Mouse (Mus musculus) lung, postnatal 25 days (tissue): ENCODE measurements at regions not wholly inside any gene's neighbourhood (a gene's known extent, or its start where the extent isn't known, plus 50 kb on each side); places are given as distances from the start of the nearest gene placed in this dataset.

Source experiments
- DNase-seq: peaks from one replicate; pipeline ENCODE4 v3.0.0; 2022; ENCODE audit warnings: low spot score

DNA sequence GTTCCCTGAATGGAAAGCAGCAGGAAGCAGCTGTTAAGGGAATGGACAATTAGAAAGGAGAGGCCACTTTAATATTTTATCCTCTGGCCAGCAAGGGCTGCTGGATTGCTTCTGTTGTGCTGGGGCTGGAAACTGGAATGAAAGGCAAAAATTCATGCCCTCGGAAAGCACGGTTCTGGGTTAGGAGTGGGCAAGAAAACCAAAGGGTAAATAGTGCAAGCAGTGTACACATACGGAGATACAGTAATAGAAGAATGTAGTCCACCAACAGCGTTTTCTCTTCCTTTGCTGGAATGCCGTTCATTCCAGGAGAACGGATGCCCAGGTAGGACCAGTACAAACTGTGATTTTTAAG, 50.8 kb upstream of the Zfr start:
- no peak for DNase-seq

DNA sequence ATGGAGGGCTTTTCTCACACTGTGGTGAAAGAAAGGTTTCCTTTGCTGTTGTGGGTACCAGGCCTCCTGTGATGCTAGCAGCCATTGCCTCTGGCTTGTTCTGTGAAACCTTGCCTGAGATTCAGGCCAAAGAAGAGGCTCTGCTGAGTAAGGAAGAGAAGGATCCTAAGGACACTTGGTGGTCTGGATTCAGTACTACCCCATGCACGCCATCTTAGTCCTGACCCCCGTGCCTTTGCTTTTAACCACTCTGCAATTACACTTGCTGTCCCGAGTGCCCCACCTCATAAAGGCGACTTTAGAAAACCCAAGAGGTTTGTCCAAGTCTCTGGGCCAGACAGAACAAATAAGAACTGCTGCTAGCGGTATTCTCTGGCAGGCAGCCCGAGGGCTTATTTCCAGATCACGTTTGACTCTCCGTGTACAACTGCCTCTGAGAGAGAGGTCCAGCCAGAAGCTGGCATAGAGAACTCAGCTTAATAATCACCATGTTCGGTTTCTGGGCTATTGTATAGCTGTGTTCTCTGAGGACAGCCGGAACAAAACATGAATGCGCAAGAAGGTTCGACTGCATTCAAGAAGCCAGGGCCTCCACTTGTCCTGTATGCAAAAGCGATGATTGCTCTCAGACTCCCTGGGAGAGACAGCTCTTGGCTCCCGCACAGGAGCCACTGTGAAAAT, 51.3 kb upstream of the Zfr start:
- DNase-seq, result peak; percentile 79

DNA sequence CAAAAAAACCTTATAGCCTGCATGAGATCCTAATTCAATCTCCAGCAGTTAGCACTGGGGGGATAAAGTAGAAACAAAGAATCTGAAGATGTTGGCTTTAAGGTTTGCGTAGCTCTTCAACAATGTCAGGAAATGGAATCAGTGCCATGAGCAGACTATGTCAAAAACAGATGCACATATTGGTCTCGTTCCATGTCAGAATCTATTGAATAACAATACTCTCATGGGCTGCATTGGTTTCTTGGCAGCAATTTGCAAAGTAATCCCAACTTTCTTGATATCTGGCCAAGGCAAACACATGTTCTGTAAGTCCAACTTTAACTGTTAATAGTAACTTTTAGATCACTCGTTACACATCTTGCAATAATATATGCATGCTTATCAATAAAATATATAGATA, 58.1 kb upstream of the Sub1 start:
- no peak for DNase-seq

DNA sequence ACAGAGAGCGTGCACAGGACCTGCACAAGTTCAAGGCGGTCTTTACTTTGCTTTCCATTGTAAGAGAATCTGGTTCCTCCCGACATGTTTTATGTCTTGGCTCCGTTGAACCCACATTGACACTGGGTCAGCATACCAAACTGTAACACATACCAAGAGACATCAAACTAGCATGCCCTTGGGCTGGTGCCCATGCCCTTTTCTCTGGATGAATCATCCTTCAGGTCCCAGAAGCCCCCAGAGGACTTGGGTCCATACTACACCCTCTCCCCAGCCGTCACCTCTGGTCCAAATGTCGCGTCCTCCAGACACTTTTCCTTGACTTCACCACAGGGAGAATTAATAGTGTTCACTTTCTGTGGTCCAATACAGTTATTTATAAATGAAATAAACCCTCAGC, 56.8 kb upstream of the Sub1 start:
- DNase-seq, result no peak

DNA sequence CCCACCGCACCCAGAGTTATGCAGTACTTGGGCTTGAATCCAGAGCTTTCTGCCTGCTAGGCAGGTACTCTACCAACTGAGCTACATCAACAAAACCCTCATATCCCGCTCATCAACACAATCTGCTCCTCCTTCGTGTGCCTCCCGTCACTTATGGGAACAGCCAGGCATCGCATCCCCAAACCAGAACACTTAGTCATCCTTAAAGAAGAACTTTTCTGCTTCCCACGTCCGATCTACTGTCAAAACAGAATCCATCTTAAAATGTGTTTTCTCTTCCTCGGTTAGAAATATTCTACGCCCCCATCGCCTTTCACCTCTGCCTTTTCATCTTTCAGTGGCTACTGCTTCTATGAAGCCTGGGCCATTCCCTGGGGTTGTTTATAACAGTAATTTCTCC, 52.2 kb upstream of the Sub1 start:
- DNase-seq, result no peak

DNA sequence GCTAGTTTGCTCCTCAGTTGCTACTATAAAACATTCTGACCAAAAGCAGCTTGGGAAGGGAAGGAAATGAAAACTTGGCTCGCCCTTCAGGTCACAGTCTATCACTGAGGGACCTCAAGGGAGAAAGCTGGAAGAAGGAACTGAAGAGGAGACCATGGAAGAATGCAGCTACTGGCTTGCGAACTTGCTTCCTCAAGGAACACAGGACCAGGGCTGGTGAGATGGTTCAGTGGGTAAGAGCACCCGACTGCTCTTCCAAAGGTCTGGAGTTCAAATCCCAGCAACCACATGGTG, 51.4 kb upstream of the Sub1 start:
- no peak for DNase-seq

DNA sequence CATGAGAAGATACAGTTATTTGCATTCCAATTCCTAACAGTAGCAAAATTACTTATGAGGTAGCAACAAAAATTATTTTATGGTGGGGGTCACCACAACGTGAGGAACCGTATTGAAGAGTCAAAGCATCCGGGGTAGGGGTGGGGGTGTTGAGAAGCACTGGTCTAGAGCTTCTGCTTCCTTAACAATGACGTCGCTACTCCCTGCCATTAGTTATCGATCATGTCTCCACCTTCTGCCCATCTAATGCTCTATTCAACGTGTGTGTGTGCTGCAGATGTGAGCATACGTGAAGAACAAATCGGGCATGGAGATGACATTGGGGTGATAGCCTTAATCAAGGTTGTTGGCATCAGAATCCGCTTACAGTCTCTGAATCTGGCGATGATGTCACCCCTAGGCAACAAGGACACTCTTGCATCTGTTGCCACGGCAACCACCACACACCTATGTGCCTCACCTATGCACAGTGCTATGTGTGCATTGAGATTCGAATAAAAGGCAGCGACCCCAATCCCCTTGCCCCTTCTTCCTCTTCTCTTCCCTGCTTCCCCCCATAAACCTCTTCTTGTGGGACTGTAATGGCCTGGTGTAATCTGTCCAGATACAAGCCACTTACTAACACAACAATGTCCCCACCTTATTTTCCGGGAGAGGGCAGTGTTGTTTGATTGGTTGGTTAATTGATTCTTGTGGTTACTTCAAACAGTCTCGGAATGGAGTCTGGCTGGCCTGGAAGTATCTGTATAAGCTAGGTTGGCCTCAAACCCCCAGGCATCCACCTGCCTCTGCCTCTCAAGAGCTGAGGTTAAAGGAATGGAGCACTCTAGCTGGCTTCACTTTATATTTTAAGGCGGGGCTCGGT, 50.8 kb upstream of the Sub1 start:
- DNase-seq, result no peak
